Mouse (Mus musculus): ENCODE data around the gene Ank3.

Gene Ank3

DNA sequence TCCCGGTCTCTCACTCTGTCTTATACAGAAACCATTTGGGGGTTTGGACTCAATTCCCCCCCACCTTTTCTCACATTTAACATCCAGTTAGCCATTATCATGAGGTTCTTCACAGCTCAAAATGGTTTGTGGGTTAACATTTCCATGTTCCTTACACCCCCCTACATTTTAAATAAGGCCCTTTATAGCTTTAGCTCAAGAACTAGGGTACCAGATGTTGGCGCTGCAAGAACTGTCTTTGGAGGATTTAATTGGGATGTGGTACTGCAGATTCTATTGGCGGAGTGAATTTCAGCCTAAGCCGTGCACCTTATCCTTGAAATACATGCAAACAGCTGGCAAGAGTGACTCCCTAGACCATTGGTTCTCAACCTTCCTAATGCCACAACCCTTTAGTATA is 261.2 kb downstream of the Ank3 start:
- no peak for DNase-seq (ENCODE audit: low spot score in 2 of 2)

DNA sequence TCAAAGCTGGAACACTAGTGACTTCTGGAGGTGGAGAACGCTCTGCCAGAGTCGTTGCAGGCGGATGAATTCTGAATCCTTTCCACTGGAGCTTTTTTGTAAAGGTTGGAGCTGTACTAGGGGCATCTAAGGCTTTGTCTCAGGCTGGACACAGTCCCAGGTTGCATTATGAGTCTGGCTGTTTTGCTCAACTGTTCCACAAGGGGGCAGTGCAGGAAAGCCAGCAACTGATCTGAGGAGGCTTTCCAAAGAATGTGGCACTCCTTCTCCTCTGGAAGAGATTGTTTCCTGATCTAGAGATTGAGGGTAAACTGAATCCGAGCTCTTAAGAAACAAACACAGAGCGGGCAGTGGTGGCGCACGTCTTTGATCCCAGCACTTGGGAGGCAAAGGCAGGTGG is 263.8 kb downstream of the Ank3 start:
- DNase-seq (ENCODE audit: low spot score in 2 of 2) = peak; percentile 20 to 67

DNA sequence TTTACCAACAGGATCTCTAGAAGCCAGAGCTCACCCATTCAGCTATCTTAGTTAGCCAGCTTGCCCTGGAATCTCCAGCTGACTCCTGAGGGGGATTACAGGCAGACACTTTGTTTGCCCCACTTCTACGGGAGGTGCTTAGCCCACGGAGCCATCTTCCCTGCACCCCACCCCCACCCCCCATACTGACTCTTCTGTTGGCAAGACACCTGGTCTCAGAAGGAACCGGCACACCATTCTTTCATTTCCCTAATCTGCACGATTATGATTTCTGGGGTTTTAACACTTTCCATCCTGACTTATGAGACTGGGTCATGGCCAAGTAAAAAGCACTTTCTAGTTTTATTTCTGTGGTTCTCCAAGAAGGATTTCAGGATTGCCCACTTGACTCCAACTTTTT is 268.9 kb downstream of the Ank3 start:
- DNase-seq (ENCODE audit: low spot score in 2 of 2) = no peak

GRCm38 (mm10) chr10:69670496-69670895 is 271.9 kb downstream of the Ank3 start:
- no peak for DNase-seq (ENCODE audit: low spot score in 2 of 2)

- no peak for DNase-seq (ENCODE audit: low spot score in 2 of 2)
Observed at GRCm38 (mm10) chr10:69670959-69671358, 272.4 kb downstream of the Ank3 start.

DNA sequence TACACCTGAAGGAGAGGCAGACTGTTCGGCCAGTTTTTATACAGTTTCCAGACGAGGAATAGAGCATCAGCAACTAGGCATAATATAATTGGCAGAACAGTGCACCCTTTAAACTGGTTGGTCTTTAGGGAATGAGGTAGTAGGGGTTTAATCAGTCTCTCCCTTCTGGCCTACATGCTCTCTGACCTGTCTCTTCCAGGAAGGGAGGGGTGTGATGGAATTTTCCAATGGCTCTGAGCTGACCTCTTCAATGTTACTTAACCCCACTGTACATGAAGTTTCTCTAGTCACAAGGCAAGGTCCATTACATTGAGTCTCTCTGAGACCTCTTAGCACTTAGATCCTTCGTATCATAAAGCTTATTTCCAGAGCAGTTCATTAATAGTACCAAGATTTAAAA is 272.9 kb downstream of the Ank3 start:
- no peak for DNase-seq (ENCODE audit: low spot score in 2 of 2)

DNA sequence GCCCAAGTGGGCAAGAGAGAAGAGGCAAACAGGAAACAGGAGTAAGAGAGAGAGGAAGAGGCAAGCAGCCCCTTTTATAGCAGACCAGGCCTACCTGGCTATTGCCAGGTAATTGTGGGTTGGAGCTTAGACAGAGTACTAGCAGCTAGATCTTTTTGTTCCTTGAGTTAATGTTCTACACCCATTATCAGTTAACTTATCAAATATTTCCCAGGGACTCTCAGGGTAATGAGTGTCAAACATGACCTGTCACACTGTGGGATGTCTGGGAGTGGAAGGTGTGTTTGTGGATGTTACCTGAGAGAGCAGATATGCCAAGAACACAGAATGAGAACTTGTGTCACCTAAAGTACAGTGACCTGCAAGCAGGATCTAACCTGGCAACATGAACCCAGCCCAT is 274.0 kb downstream of the Ank3 start:
- DNase-seq (ENCODE audit: low spot score in 2 of 2) = no peak

- DNase-seq (ENCODE audit: low spot score in 2 of 2) = no peak
Observed at GRCm38 (mm10) chr10:69678230-69678629, 279.7 kb downstream of the Ank3 start.

DNA sequence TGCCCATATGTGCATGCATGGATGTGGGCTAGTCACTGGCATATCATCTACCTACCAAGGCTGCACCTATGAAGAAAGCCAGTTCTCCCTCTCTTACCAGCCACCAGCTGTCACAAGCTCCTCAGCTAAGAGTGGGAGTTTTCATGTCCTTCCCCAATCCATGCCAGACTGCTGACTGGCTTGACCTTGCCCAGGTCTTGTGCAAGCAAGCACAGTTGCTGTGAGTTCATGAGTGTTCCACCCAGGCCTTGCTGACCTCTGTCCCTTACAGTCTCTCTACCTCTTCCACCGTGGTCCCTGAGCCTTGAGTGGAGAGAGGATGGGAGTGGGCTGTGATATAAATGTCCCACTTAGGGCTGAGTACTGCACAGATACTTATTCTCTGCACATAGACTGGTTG is 287.8 kb downstream of the Ank3 start:
- no peak for DNase-seq (ENCODE audit: low spot score in 2 of 2)

DNA sequence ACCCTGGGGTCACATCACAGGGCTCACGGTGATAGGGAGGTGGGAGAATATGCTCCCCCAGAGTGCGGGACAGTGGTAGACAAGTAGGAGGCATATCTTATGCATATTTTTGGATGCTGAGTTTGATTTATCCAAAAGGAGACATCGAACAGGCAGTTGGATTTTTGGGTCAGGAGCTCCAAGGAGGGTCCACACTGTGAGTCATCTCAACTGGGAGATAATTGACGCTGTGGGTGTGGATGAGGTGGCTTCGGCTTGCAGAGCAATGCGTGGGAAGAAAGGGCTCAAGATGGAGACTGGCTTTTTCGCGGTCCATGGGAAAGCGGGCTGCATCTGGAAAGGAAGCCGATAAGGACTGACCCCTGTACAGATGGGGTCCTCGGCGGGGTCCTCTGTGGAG is 290.5 kb downstream of the Ank3 start:
- no peak for DNase-seq (ENCODE audit: low spot score in 2 of 2)

DNA sequence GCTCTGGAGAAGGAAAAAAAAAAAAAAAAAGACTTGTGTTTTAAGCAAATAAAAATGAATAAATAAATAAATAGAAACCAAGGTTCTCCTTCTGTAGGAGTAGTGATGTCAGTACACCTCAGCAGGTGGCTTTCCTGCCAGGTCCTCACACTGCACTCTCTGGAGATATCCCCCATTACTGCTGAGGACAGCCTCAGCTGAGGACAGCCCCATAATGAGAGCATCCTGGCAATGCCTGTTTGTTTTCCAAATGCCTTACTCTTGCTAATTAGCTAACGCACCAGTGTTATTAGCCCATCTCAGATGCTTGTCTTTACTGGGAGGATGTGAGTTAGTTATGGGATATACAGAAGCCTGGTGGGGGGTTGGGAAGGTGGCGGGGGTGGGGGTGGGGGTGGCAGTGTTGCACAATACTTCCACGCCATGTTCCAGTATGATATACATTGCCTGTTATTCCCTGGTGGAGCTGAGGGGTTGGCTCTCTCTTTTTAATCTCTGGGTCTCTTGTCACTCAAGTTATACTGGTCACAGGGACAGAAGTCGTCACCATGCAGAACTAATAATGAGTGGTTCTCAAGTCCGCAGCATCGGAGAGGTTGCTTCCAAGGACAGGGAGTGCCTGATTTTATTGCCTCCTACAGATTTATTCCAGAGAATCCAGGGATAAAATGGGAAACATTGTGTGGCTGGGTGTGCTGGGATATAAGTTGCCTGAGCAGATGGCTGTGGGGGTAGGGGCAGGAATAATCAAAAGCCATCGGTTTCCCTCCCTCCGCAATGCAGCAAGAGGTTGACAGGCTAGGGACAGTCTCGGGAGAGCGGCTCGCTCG is 291.8 kb downstream of the Ank3 start:
- DNase-seq (ENCODE audit: low spot score in 2 of 2) = no peak

DNA sequence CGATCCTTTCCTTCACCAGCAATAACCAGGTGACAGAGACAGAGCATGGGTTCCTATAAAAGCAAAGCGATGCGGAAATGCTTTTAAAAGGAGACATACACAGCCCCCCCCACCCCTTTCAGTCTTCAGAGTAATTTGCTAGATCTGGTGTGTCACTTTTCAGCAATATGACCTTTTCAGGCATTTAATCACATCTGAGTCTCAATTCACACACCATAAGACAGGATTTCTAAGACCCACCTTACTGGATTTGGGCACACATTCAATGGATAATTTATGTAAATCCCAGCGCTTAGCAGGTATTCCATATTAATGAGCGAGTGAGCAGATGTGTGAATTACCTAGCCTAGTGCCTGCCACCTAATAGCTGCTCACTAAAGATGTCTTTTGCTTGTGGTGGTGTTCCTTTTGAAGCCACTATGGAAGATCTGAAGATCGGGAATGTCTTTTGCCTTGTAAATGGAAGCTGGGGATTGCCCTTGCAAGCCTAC is 292.4 kb downstream of the Ank3 start:
- DNase-seq (ENCODE audit: low spot score in 2 of 2) = no peak

DNA sequence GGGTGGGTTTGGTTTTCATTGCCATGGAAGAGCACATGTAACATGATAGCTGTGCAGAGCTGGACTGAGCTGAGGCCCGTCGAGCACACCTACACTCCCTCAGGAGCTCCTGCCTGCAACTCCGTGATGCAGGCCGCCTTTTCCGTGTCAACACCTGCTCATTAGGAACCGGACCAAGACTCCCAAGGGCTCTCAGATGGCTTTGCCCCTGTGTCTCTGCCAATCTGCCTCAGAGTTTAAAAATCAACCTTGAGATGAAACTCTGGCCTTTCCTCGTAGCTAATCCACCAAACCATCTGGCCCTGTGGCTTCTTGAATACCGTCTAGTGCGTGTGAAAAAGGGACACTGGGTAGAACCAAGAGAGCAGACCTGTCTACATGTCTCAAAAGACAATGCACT is 297.4 kb downstream of the Ank3 start:
- no peak for DNase-seq (ENCODE audit: low spot score in 2 of 2)

DNA sequence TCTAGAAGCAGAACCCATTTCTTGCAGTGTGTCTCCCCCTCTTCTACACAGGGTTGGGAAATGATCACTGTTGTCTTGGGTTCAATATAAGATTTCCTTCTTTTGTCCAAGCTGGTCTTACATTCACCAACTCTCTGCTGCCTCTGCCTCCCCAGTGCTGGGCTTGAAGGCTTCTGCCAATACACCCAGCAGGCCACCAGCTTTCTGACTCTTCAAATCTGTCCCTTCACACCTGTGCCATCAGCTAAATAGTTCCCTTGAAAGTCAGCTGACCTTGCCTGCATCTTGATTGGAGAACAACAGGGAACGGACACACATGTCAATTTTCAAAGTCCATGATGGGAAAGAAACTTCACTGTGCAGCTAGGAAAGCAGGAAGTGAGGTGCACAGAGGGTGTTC is 300.1 kb downstream of the Ank3 start:
- DNase-seq (ENCODE audit: low spot score in 2 of 2) = no peak

DNA sequence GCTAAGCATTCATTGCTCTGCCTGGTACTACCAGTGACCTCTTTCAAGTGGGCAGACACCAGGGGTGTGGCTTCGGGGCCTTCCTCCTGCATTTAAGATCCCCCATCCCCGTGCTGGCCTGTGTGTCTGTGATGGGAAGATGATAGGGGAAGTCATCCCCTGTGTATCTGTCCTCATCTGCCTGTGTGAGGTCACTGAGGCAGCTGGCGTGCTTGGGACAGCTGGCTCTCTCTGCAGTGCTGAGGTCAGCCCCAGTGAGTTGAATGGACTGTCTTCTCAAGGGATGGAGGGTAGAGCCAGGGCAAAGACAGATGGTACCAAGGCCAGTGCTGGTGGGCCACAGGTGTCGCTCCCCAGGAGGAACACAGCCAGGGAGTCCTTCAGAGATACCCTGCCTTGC is 302.7 kb downstream of the Ank3 start:
- no peak for DNase-seq (ENCODE audit: low spot score in 2 of 2)

GRCm38 (mm10) chr10:69705806-69706768 is 307.5 kb downstream of the Ank3 start:
- no peak for DNase-seq (ENCODE audit: low spot score in 2 of 2)

- no peak for DNase-seq (ENCODE audit: low spot score in 2 of 2)
Observed at GRCm38 (mm10) chr10:69706851-69707788, 308.5 kb downstream of the Ank3 start.

- DNase-seq (ENCODE audit: low spot score in 2 of 2) = no peak
Observed at GRCm38 (mm10) chr10:69707844-69708550, 309.4 kb downstream of the Ank3 start.

DNA sequence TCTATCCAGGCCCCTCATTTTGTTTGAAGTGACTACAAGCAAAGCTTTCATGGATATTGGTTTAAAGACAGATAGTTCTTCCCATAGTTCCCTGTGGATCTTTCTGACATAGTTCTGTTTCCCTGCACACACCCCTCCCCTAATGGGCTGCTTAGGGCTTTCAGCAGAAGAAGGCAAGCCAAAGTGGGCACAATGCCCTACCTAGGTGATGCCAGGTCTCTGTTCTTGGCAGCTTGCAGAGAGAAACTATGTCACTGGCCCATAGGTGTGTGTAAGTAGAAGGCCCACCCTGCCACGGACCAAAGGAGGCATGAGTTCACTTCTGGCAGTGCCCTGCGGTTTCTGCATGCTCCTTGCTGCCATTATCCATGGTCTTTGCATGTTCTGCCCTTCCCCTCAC is 311.1 kb downstream of the Ank3 start:
- DNase-seq (ENCODE audit: low spot score in 2 of 2) = no peak

GRCm38 (mm10) chr10:69710802-69711201 is 312.2 kb downstream of the Ank3 start:
- DNase-seq (ENCODE audit: low spot score in 2 of 2) = no peak

DNA sequence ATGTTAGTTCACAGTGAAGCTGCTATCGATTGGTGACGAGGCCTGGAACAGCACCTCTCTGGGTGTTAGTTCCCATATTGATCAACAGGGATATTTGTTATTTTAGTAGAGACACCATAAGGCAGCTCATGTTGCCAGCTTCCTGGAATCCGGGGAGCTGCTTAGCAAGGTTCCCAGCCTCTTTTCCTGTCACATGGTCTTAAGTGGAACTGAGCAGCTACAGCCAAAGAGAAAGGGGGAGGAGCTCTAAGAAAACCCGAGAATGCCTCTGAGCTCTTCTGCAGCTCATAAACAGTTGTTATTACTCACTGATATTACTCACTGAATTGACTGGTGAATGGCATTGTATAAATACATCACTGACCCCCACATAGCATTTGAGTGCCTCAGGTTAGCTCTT is 318.3 kb downstream of the Ank3 start:
- DNase-seq (ENCODE audit: low spot score in 2 of 2) = no peak
